16 mouse cellular contexts compared by ENCODE assay signal in genomic region chr13:91212958-91213357, GRCm38 (mm10).
"Had no signal": no experiment of that assay in that cellular context is flagged by ENCODE, and none has a peak within 500 bp of the region (broad histone marks: within the 10 kb centered on the region; RNA-seq: fewer than 3 reads in every experiment).

No protein-coding gene starts in this region.

- H3K36me3 ChIP-seq: lung, embryonic 15.5 days; midbrain, embryonic 15.5 days; neural tube, embryonic 12.5 days; stomach, embryonic 15.5 days had no signal

- H3K27me3 ChIP-seq: lung, embryonic 15.5 days; midbrain, embryonic 15.5 days; neural tube, embryonic 12.5 days; stomach, embryonic 15.5 days had no signal

- H3K27ac ChIP-seq: lung, embryonic 15.5 days; macrophage; midbrain, embryonic 15.5 days; neural tube, embryonic 12.5 days; stomach, embryonic 15.5 days; stomach, postnatal 0 days had no signal

- H3K4me2 ChIP-seq: lung, embryonic 15.5 days; midbrain, embryonic 15.5 days; neural tube, embryonic 12.5 days; stomach, embryonic 15.5 days had no signal

- H3K4me1 ChIP-seq: lung, embryonic 15.5 days; midbrain, embryonic 15.5 days; neural tube, embryonic 12.5 days; stomach, embryonic 15.5 days had no signal

- DNase-seq: liver, postnatal 0 days; lung, adult 2 months; lung, postnatal 14 days; lung, postnatal 36 days; right cerebral cortex, postnatal 14 days; thymus, adult 2 months; thymus, postnatal 25 days; thymus, postnatal 4 days had no signal

- H3K9me3 ChIP-seq: lung, embryonic 15.5 days; midbrain, embryonic 15.5 days; neural tube, embryonic 12.5 days; stomach, embryonic 15.5 days had no signal

- H3K9ac ChIP-seq: liver, postnatal 0 days; lung, embryonic 15.5 days; midbrain, embryonic 15.5 days; neural tube, embryonic 12.5 days; stomach, embryonic 15.5 days had no signal

- H3K4me3 ChIP-seq: lung, embryonic 15.5 days; megakaryocyte, embryonic 14.5 days; midbrain, embryonic 15.5 days; neural tube, embryonic 12.5 days; stomach, embryonic 15.5 days had no signal

- ATAC-seq: liver, postnatal 0 days; lung, postnatal 0 days; midbrain, embryonic 15.5 days had no signal
